Mouse (Mus musculus): ENCODE data around the gene Tlcd2. TPM values are rescaled to one million over a fixed set of nuclear protein-coding genes. Genes with fewer than 3 reads are reported as not detected.

Tlcd2 gene
- polyA plus RNA-seq, 1 experiment = 5.0 TPM

- peaks cover 4% of the 10 kb centered on the region; the same call in 1 of the 2 replicates for H3K4me1 ChIP-seq (ENCODE audit: control insufficient read depth, insufficient read depth, low read length)
- no peak for TF ChIP-seq POLR2A (IDR thresholded peaks at IDR 0.05; ENCODE audit: borderline replicate concordance, control insufficient read depth, low read depth, low read length)
- peak; percentile 22; the same call in 1 of the 2 replicates for TF ChIP-seq CTCF (IDR thresholded peaks at IDR 0.05; ENCODE audit: control insufficient read depth, insufficient read depth, low read length)
- peak within 1 kb of the TSS; percentile 56 for H3K4me3 ChIP-seq (replicated peaks; ENCODE audit: control insufficient read depth, low read depth, low read length)
- peak within 1 kb of the TSS; percentile 52 for H3K27ac ChIP-seq (ENCODE audit: control insufficient read depth, insufficient read depth, low read depth, low read length, poor library complexity)
- 5% methylated on average over 43 of the region's 43 CpGs for WGBS
Measured at GRCm38 (mm10) chr11:75509741-75510626, 48.5 kb downstream of the Tlcd2 start, which contains the start of gene Rilp. TSS of gene Rilp (plus strand) at chr11:75510094.

GRCm38 (mm10) chr11:75510627-75510993 lies 49.1 kb downstream of the Tlcd2 start:
- peaks cover 5% of the 10 kb centered on the region; the same call in 1 of the 2 replicates for H3K4me1 ChIP-seq (ENCODE audit: control insufficient read depth, insufficient read depth, low read length)
- TF ChIP-seq CTCF (IDR thresholded peaks at IDR 0.05; ENCODE audit: control insufficient read depth, insufficient read depth, low read length) (peak; percentile 89), POLR2A (IDR thresholded peaks at IDR 0.05; ENCODE audit: borderline replicate concordance, control insufficient read depth, low read depth, low read length) (peak; percentile 70; the same call in 1 of the 2 replicates)
- WGBS = 3% methylated on average over 24 of the region's 24 CpGs
- H3K27ac ChIP-seq (ENCODE audit: control insufficient read depth, insufficient read depth, low read depth, low read length, poor library complexity) = peak overlapping the region; percentile 52
- H3K4me3 ChIP-seq (replicated peaks; ENCODE audit: control insufficient read depth, low read depth, low read length) = peak overlapping the region; percentile 56

DNA sequence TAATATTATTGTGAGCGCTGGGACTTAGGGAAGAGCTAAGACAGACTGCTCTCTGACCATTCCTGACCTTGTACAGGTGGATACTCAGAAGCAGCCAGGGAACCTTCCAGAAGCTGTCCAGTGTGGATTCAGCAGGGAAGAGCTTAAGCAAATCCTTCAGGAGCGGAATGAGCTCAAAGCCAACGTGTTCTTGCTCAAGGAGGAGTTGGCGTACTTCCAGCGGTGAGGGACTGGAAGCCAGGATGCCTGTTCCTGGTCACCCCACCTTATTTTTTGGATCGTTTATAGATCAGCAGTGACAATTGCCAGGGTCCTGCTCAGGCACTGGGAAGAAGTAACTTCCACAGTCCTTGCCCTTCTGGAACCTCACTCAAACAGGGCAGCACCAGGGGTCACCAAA lies 49.7 kb downstream of the Tlcd2 start:
- WGBS = 90% methylated on average over 6 of the region's 6 CpGs
- H3K4me3 ChIP-seq (replicated peaks; ENCODE audit: control insufficient read depth, low read depth, low read length) = no peak overlapping the region
- TF ChIP-seq CTCF (IDR thresholded peaks at IDR 0.05; ENCODE audit: control insufficient read depth, insufficient read depth, low read length) = no peak
- no peak for TF ChIP-seq POLR2A (IDR thresholded peaks at IDR 0.05; ENCODE audit: borderline replicate concordance, control insufficient read depth, low read depth, low read length)
- peaks cover 5% of the 10 kb centered on the region; the same call in 1 of the 2 replicates for H3K4me1 ChIP-seq (ENCODE audit: control insufficient read depth, insufficient read depth, low read length)
- H3K27ac ChIP-seq (ENCODE audit: control insufficient read depth, insufficient read depth, low read depth, low read length, poor library complexity) = no peak overlapping the region

GRCm38 (mm10) chr11:75512301-75513018 lies 50.9 kb downstream of the Tlcd2 start:
- Histone ChIP-seq H3K27ac (ENCODE audit: control insufficient read depth, insufficient read depth, low read depth, low read length, poor library complexity) (no peak overlapping the region), H3K4me3 (replicated peaks; ENCODE audit: control insufficient read depth, low read depth, low read length) (no peak overlapping the region), H3K4me1 (ENCODE audit: control insufficient read depth, insufficient read depth, low read length) (peaks cover 5% of the 10 kb centered on the region; the same call in 1 of the 2 replicates)
- TF ChIP-seq CTCF (IDR thresholded peaks at IDR 0.05; ENCODE audit: control insufficient read depth, insufficient read depth, low read length) (no peak), POLR2A (IDR thresholded peaks at IDR 0.05; ENCODE audit: borderline replicate concordance, control insufficient read depth, low read depth, low read length) (no peak)
- WGBS = 60% methylated on average over 9 of the region's 9 CpGs

- peak within 1 kb of the TSS; percentile 14 for H3K4me3 ChIP-seq (replicated peaks; ENCODE audit: control insufficient read depth, low read depth, low read length)
- 22% methylated on average over 8 of the region's 8 CpGs for WGBS
Measured at GRCm38 (mm10) chr11:75513336-75513735, 51.8 kb downstream of the Tlcd2 start, which contains the start of gene Scarf1. TSS of gene Scarf1 (plus strand) at chr11:75513540.

DNA sequence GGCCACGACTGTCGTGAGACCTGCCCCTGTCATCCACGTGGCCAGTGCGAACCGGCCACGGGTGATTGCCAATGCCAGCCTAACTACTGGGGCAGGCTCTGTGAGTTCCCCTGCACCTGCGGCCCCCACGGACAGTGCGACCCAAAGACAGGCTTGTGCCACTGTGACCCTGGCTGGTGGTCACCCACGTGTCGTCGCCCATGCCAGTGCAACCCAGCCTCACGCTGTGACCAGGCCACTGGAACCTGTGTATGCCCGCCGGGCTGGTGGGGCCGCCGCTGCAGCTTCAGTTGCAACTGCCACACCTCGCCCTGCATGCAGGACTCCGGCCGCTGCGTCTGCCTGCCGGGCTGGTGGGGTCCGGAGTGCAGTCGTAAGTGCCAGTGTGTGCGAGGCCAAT lies 53.7 kb downstream of the Tlcd2 start:
- 89% methylated on average over 25 of the region's 25 CpGs for WGBS
- no peak overlapping the region for H3K4me3 ChIP-seq (replicated peaks; ENCODE audit: control insufficient read depth, low read depth, low read length)
- TF ChIP-seq CTCF (IDR thresholded peaks at IDR 0.05; ENCODE audit: control insufficient read depth, insufficient read depth, low read length) (no peak), POLR2A (IDR thresholded peaks at IDR 0.05; ENCODE audit: borderline replicate concordance, control insufficient read depth, low read depth, low read length) (no peak)
- peaks cover 5% of the 10 kb centered on the region; the same call in 1 of the 2 replicates for H3K4me1 ChIP-seq (ENCODE audit: control insufficient read depth, insufficient read depth, low read length)
- H3K27ac ChIP-seq (ENCODE audit: control insufficient read depth, insufficient read depth, low read depth, low read length, poor library complexity) = no peak overlapping the region

More at GRCm38 (mm10) chr11:75513336-75513735, 51.8 kb downstream of the Tlcd2 start, which contains the start of gene Scarf1:
- TF ChIP-seq CTCF (IDR thresholded peaks at IDR 0.05; ENCODE audit: control insufficient read depth, insufficient read depth, low read length) (no peak), POLR2A (IDR thresholded peaks at IDR 0.05; ENCODE audit: borderline replicate concordance, control insufficient read depth, low read depth, low read length) (no peak)
- Histone ChIP-seq H3K27ac (ENCODE audit: control insufficient read depth, insufficient read depth, low read depth, low read length, poor library complexity) (no peak within 1 kb of the TSS), H3K4me1 (ENCODE audit: control insufficient read depth, insufficient read depth, low read length) (peaks cover 5% of the 10 kb centered on the region; the same call in 1 of the 2 replicates)

- 83% methylated on average over 15 of the region's 15 CpGs for WGBS
- H3K4me3 ChIP-seq (replicated peaks; ENCODE audit: control insufficient read depth, low read depth, low read length) = no peak overlapping the region
- no peak for TF ChIP-seq POLR2A (IDR thresholded peaks at IDR 0.05; ENCODE audit: borderline replicate concordance, control insufficient read depth, low read depth, low read length)
- TF ChIP-seq CTCF (IDR thresholded peaks at IDR 0.05; ENCODE audit: control insufficient read depth, insufficient read depth, low read length) = no peak
Measured at GRCm38 (mm10) chr11:75519834-75520633, 58.5 kb downstream of the Tlcd2 start.

More at GRCm38 (mm10) chr11:75519834-75520633, 58.5 kb downstream of the Tlcd2 start:
- no peak overlapping the region for H3K27ac ChIP-seq (ENCODE audit: control insufficient read depth, insufficient read depth, low read depth, low read length, poor library complexity)
- H3K4me1 ChIP-seq (ENCODE audit: control insufficient read depth, insufficient read depth, low read length) = peaks cover under 1% of the 10 kb centered on the region; the same call in 1 of the 2 replicates

Other genes with a start within 250 kb of the Tlcd2 start
- 40.3 and 44.6 TPM in 2 replicates for gene Rpa1, start 113.4 kb upstream of the Tlcd2 start, polyA plus RNA-seq (2011; ENCODE audit: insufficient read depth, insufficient read length, low replicate concordance, missing spikeins)
- 1.1 and 2.0 TPM in 2 replicates for gene Smyd4, start 113.3 kb upstream of the Tlcd2 start, polyA plus RNA-seq (2011; ENCODE audit: insufficient read depth, insufficient read length, low replicate concordance, missing spikeins)
- gene Serpinf1, start 39.0 kb upstream of the Tlcd2 start, polyA plus RNA-seq (2011; ENCODE audit: insufficient read depth, insufficient read length, low replicate concordance, missing spikeins) = 16.7 and 18.3 TPM in 2 replicates
- 0.70 and 2.2 TPM in 2 replicates for gene Serpinf2, start 22.1 kb upstream of the Tlcd2 start, polyA plus RNA-seq (2011; ENCODE audit: insufficient read depth, insufficient read length, low replicate concordance, missing spikeins)
- gene Wdr81, start 7.0 kb upstream of the Tlcd2 start, polyA plus RNA-seq (2011; ENCODE audit: insufficient read depth, insufficient read length, low replicate concordance, missing spikeins) = 21.0 and 33.5 TPM in 2 replicates
- gene Prpf8, start 25.1 kb downstream of the Tlcd2 start, polyA plus RNA-seq (2011; ENCODE audit: insufficient read depth, insufficient read length, low replicate concordance, missing spikeins) = 18.5 and 35.4 TPM in 2 replicates
- 1.3 and 3.2 TPM in 2 replicates for gene Rilp, start 48.4 kb downstream of the Tlcd2 start, polyA plus RNA-seq (2011; ENCODE audit: insufficient read depth, insufficient read length, low replicate concordance, missing spikeins)
- gene Scarf1, start 51.8 kb downstream of the Tlcd2 start, polyA plus RNA-seq (2011; ENCODE audit: insufficient read depth, insufficient read length, low replicate concordance, missing spikeins) = 3.9 and 8.4 TPM in 2 replicates
- 16.6 and 20.4 TPM in 2 replicates for gene Slc43a2, start 70.0 kb downstream of the Tlcd2 start, polyA plus RNA-seq (2011; ENCODE audit: insufficient read depth, insufficient read length, low replicate concordance, missing spikeins)
- 76.6 and 102 TPM in 2 replicates for gene Pitpna, start 126.4 kb downstream of the Tlcd2 start, polyA plus RNA-seq (2011; ENCODE audit: insufficient read depth, insufficient read length, low replicate concordance, missing spikeins)
- 34.2 and 58.2 TPM in 2 replicates for gene Inpp5k, start 169.3 kb downstream of the Tlcd2 start, polyA plus RNA-seq (2011; ENCODE audit: insufficient read depth, insufficient read length, low replicate concordance, missing spikeins)
- gene Myo1c, start 188.8 kb downstream of the Tlcd2 start, polyA plus RNA-seq (2011; ENCODE audit: insufficient read depth, insufficient read length, low replicate concordance, missing spikeins) = 35.8 and 69.2 TPM in 2 replicates
- gene Crk, start 217.5 kb downstream of the Tlcd2 start, polyA plus RNA-seq (2011; ENCODE audit: insufficient read depth, insufficient read length, low replicate concordance, missing spikeins) = 14.9 and 39.7 TPM in 2 replicates